Mouse (Mus musculus) limb, embryonic 11.5 days (tissue): Measurements from ENCODE around the gene Fam57a. TPM values are rescaled to one million over a fixed set of nuclear protein-coding genes. Genes with fewer than 3 reads are reported as not detected.

Source experiments
- ATAC-seq: fragments of 200-750 bp; cut with Nextera tagmentation; 2 replicates; pipeline ENCODE4 v1.8.0; 2017; ENCODE audit warnings: low read depth; ENCODE audit not compliant: insufficient number of reproducible peaks, low FRiP score, low TSS enrichment
- DNase-seq: peaks from one replicate; pipeline ENCODE4 v3.0.0-alpha.2; 2015; ENCODE audit warnings: low spot score
- H3K27ac ChIP-seq: fragments of 300-500 bp; sonication (generic); replicated peaks from 2 replicates; pipeline ENCODE4 v1.5.1; 2014; ENCODE audit warnings: low read depth, mild to moderate bottlenecking, low read length
- H3K27me3 ChIP-seq: fragments of 300-500 bp; sonication (generic); 2 replicates; pipeline ENCODE4 v1.6.1; 2014; ENCODE audit warnings: mild to moderate bottlenecking, low read length, mixed read lengths; ENCODE audit not compliant: control insufficient read depth, insufficient read depth
- H3K36me3 ChIP-seq: fragments of 300-500 bp; sonication (generic); 2 replicates; pipeline ENCODE4 v1.6.1; 2014; ENCODE audit warnings: mild to moderate bottlenecking, low read length, moderate library complexity, mixed read lengths; ENCODE audit not compliant: control insufficient read depth, insufficient read depth
- H3K4me1 ChIP-seq: fragments of 300-500 bp; sonication (generic); 2 replicates; pipeline ENCODE4 v1.6.1; 2014; ENCODE audit warnings: low read length, mixed read lengths; ENCODE audit not compliant: control insufficient read depth, insufficient read depth
- H3K4me2 ChIP-seq: fragments of 300-500 bp; sonication (generic); 2 replicates; pipeline ENCODE4 v1.6.1; 2014; ENCODE audit warnings: low read depth, mild to moderate bottlenecking, moderate library complexity; ENCODE audit not compliant: severe bottlenecking
- H3K4me3 ChIP-seq: fragments of 300-500 bp; sonication (generic); 2 replicates; pipeline ENCODE4 v1.5.1; 2014; ENCODE audit warnings: low read depth, low read length
- H3K9ac ChIP-seq: fragments of 300-500 bp; sonication (generic); 2 replicates; pipeline ENCODE4 v1.6.1; 2014; ENCODE audit warnings: mild to moderate bottlenecking, low read length
- H3K9me3 ChIP-seq: fragments of 300-500 bp; sonication (generic); 2 replicates; pipeline ENCODE4 v1.6.1; 2016; ENCODE audit warnings: low read length; ENCODE audit not compliant: control insufficient read depth
- WGBS: fragments of 180-500 bp; shearing (Covaris S2); extraction: QIAGEN DNeasy Blood & Tissue Kit; methylation state at CpG from one replicate; pipeline ENCODE4 v1.1.7; 2014; 5-methylcytosine and 5-hydroxymethylcytosine counted together
- polyA plus RNA-seq: library from polyadenylated mRNA; unstranded; fragments of >200 nt; fragmentation: Nextera tagmentation; extraction: Ambion mirVana; gene quantifications from 2 replicates; pipeline ENCODE4 v1.2.1, GENCODE M21; 2014

Fam57a gene
- polyA plus RNA-seq, 1 experiment from 2014 or later: 37.0 TPM

DNA sequence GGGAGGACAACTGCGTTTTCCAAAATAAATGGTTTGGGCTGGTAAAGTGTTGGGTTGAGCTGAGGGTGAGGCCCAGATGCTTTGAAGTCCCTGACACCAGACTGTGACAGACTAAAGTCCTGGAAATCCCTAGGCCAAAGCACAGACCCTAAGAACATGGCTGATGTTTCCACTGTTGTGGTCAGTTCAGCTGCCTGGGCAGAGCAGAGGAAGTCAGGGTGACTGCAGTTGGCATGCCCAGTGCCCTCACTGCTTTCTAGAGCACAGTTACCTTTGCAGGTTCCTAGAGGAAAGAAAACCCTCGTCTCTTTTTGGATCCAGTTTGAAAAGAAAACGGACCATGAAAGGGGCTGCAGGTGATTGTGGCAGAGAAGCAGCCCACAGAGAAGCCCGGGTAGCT lies 77.9 kb downstream of the Fam57a start:
- Histone ChIP-seq H3K27ac (no peak overlapping the region), H3K4me3 (no peak overlapping the region), H3K36me3 (peaks cover 4% of the 10 kb centered on the region; the same call in 1 of the 2 replicates), H3K27me3 (no peaks in the 10 kb centered on the region), H3K9ac (no peak overlapping the region), H3K4me2 (no peak overlapping the region), H3K9me3 (no peaks in the 10 kb centered on the region), H3K4me1 (peaks cover 31% of the 10 kb centered on the region)
- DNase-seq (no peak), ATAC-seq (no peak)
- WGBS: 57% methylated on average over 4 of the region's 4 CpGs

DNA sequence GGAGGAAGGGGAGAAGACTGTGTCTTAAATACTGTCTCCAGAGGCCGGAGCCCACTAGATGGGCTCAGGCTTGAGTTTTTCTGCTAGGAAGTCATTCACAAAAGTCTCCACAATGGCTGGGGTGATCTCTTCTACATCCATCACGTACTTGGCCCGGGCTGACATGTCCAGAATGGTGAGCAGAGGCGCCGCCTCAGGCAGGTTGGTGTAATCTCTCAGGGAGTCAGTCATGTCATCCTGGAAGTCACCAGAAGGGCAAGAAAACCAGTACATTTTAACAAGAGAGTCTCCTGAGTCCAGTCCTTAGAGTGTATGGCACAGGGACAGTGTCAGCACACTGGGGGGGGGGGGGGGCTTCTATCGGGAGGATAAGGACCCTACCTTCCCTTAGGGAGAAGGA lies 79.0 kb downstream of the Fam57a start:
- H3K9me3 ChIP-seq: no peaks in the 10 kb centered on the region
- no peak overlapping the region for H3K9ac ChIP-seq
- peaks cover 41% of the 10 kb centered on the region for H3K4me1 ChIP-seq
- no peak overlapping the region for H3K4me2 ChIP-seq
- DNase-seq (no peak), ATAC-seq (no peak)
- 83% methylated on average over 6 of the region's 6 CpGs for WGBS
- no peak overlapping the region for H3K27ac ChIP-seq
- H3K27me3 ChIP-seq: no peaks in the 10 kb centered on the region
- H3K36me3 ChIP-seq: peaks cover 4% of the 10 kb centered on the region; the same call in 1 of the 2 replicates
- no peak overlapping the region for H3K4me3 ChIP-seq

DNA sequence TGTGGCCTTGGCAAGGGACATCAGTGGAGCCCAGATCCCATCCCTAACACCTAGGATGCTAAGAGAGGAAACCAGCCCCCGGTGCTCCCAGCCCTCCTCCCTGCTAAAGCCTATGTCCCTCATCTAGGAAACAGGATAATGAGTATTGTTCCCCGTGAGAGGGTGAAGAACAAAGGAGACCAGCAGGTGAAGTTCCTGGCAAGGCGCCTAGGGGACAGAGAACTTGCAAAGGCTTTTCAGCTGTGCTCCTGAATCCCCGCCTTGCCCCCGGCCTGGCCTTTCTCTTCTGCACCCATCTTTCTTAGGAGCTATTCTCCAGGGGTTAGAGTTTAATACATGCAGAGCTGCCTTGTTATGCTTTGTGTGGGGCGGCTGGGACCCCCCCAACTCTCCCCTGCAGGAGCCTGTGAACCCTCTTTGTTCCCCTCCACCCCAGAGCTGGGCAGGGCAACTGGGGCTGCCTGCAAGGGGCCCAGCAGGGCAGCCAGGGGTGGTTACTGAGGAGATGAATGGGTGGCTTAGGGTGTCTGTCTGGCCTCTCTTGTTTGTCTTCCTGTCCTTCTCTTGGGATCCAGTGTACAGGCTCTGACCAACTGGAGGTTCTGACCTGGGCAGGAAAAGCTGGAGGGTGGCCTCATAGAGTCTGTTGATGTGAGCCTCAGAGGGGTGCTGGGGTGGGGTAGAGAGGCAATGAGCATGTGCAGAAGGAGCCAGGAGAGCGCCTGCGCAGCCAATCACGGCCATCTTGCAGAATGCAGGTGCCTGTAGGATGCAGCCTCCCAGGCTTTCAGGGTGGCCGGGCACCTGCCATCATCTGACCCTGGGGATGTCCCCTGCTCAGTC lies 81.0 kb downstream of the Fam57a start:
- no peak overlapping the region for H3K9ac ChIP-seq
- 77% methylated on average over 10 of the region's 10 CpGs for WGBS
- H3K9me3 ChIP-seq: no peaks in the 10 kb centered on the region
- DNase-seq: no peak
- peaks cover 4% of the 10 kb centered on the region; the same call in 1 of the 2 replicates for H3K36me3 ChIP-seq
- H3K27me3 ChIP-seq: no peaks in the 10 kb centered on the region
- H3K4me1 ChIP-seq: peaks cover 35% of the 10 kb centered on the region
- H3K4me2 ChIP-seq: no peak overlapping the region
- no peak overlapping the region for H3K4me3 ChIP-seq
- H3K27ac ChIP-seq: no peak overlapping the region
- ATAC-seq: no peak

DNA sequence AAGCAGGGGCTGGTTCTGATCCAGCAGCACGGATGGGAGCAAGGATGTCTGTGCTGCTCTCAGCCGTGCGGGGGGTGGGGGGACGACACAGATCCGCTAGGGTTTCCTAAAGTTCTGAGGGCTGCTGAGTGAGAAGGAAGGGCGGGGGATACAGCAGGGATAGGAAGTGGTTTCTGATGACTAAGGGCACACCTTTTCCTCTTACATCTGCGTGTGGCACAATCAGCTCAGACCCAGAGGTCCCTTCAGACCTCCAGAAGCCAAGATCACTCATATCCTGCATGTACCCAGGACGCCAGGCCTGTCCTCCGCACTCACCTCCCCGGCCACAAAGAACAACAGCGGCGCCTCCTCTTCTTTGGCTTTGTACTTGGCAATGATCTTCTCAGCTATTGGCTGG lies 81.8 kb downstream of the Fam57a start:
- no peaks in the 10 kb centered on the region for H3K9me3 ChIP-seq
- H3K4me2 ChIP-seq: no peak overlapping the region
- H3K27me3 ChIP-seq: no peaks in the 10 kb centered on the region
- peaks cover 27% of the 10 kb centered on the region for H3K4me1 ChIP-seq
- H3K9ac ChIP-seq: no peak overlapping the region
- 83% methylated on average over 12 of the region's 12 CpGs for WGBS
- DNase-seq (no peak), ATAC-seq (no peak)
- no peak overlapping the region for H3K27ac ChIP-seq
- H3K36me3 ChIP-seq: peaks cover 4% of the 10 kb centered on the region; the same call in 1 of the 2 replicates
- no peak overlapping the region for H3K4me3 ChIP-seq

DNA sequence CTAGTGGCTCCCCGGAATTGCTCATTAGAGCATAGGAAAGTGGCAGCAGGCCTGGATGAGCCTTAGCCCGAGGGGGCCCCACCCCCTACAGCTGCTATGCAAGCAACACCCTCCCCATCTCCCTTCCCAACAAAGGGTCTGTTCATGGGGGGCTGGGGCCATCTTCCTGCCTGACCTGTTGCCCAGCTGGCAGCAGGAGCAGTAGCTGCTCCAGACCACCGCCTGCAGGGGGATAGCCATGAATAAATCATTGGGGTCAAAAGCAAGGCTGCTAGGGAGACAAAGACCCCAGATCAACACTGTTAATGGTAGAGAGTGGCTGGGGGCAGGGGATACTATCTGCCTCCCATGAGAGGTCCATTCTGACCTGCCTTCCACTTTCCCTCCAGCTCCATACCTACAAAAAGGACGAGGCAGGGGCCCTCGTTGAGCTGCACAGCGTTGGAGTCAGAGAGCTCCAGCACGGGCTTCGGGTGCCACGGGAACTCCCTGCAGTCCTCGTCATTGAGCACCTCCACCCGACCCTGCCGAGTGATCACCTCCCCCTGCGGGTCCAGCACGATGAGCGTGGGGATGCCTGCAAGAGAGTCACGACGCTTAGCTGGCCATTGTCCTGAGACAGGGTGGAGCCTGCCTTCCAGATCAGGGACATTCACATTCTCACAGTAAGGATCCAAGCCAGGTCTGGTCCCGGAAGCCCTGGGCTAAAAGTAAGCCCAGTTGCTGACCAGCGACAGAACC lies 83.3 kb downstream of the Fam57a start:
- H3K27me3 ChIP-seq: no peaks in the 10 kb centered on the region
- no peak overlapping the region for H3K27ac ChIP-seq
- peaks cover 15% of the 10 kb centered on the region for H3K4me1 ChIP-seq
- ATAC-seq: no peak
- DNase-seq: no peak
- H3K36me3 ChIP-seq: peaks cover 4% of the 10 kb centered on the region; the same call in 1 of the 2 replicates
- no peak overlapping the region for H3K4me3 ChIP-seq
- 10% methylated on average over 19 of the region's 19 CpGs for WGBS
- peak overlapping the region; percentile 10; the same call in 1 of the 2 replicates for H3K4me2 ChIP-seq
- H3K9me3 ChIP-seq: no peaks in the 10 kb centered on the region
- peak overlapping the region; percentile 40 for H3K9ac ChIP-seq

Other genes with a start within 250 kb of the Fam57a start
- gene Rph3al, start 241.2 kb upstream of the Fam57a start, polyA plus RNA-seq: 1.7 and 2.7 TPM in 2 replicates
- 0.16 TPM in 1 of 2 replicates, not detected in the other for gene 1700016K19Rik, start 179.8 kb upstream of the Fam57a start, polyA plus RNA-seq
- 35.6 and 47.4 TPM in 2 replicates for gene Rflnb, start 151.9 kb upstream of the Fam57a start, polyA plus RNA-seq
- 36.6 and 40.4 TPM in 2 replicates for gene Vps53, start within 50 bp of the Fam57a start, polyA plus RNA-seq
- gene Dbil5, start 37.9 kb downstream of the Fam57a start, polyA plus RNA-seq: 0.95 TPM in 1 of 2 replicates, not detected in the other
- 44.5 and 55.4 TPM in 2 replicates for gene Gemin4, start 38.0 kb downstream of the Fam57a start, polyA plus RNA-seq
- gene Mrm3, start 64.0 kb downstream of the Fam57a start, polyA plus RNA-seq: 23.9 and 24.0 TPM in 2 replicates
- 136 TPM in 2 replicates for gene Glod4, start 64.1 kb downstream of the Fam57a start, polyA plus RNA-seq
- 45.7 and 57.3 TPM in 2 replicates for gene Nxn, start 219.5 kb downstream of the Fam57a start, polyA plus RNA-seq
- gene Timm22, start 227.3 kb downstream of the Fam57a start, polyA plus RNA-seq: 135 and 152 TPM in 2 replicates